Mouse (Mus musculus): ENCODE measurements around the gene Ugt1a6b. TPM values are rescaled to one million over a fixed set of nuclear protein-coding genes. Genes with fewer than 3 reads are reported as not detected.
"Not testable (repeated sequence)": the region's sequence is repeated elsewhere in the genome, so short reads cannot be mapped to it uniquely, and the experiment has no call there.

The Ugt1a6b gene
- polyA plus RNA-seq (2016; fragmentation: Nextera tagmentation; extraction: Ambion mirVana), result not detected in 2 replicates

DNA sequence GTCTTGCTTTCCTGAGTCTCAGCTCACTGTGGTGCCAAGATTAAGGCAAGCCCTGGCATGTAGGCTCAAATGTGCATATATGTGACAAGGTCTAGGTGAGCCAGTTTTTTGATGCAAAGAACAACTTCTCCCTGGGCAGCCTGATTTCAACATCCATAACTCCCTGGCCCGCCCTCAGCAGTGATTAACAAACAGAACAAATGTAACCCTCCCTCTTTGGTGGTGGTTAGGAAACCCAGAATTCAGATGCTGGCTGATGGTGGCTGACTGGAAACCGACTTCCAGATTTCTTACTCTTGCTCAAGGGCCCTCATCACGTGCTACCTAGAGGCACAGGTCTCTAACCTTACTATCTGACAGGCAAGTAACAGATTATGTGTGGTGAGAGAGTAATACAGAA, at the start of gene Ugt1a6b:
TSS of gene Ugt1a6b (plus strand) at position 234 of the 400 bp plus-strand sequence.
- H3K9me3 ChIP-seq; ATAC-seq (ENCODE audit: low FRiP score, low read depth); H3K4me3 ChIP-seq; H3K27me3 ChIP-seq; H3K4me1 ChIP-seq; H3K4me2 ChIP-seq (replicated peaks); H3K27ac ChIP-seq (replicated peaks); H3K9ac ChIP-seq (replicated peaks); H3K36me3 ChIP-seq: not testable (repeated sequence)
- 73% methylated on average over 3 of the region's 3 CpGs for WGBS

DNA sequence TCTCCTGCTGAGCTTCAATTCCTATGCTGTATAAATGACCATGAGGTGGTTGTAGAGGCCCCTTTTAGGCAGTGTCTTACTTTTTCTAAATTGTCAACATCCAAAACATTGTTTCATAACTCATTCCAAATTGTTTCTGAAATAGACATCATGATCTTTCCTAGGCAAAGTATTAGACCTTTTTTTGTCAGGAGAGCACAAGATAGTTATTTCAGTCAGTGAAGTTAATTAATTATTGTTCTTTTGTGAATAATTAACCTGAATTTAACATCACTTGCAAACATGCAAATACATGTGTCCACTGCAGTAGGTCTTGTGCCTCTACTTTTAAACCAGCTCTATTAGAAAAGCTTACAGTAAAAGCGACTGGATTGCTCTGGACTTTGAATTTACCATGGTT, 48.0 kb upstream of the Ugt1a6b start, which contains the start of gene Ugt1a10:
TSS of gene Ugt1a10 (plus strand) at position 301 of the 400 bp plus-strand sequence.
- H3K9me3 ChIP-seq, result no peaks in the 10 kb centered on the region
- no peak within 1 kb of the TSS for H3K27ac ChIP-seq (replicated peaks)
- no peak within 1 kb of the TSS for H3K9ac ChIP-seq (replicated peaks)
- H3K27me3 ChIP-seq, result no peaks in the 10 kb centered on the region
- no peak for ATAC-seq (ENCODE audit: low FRiP score, low read depth)
- H3K4me3 ChIP-seq, result no peak within 1 kb of the TSS
- WGBS, result 96% methylated on average over 1 of the region's 1 CpGs
- no peak within 1 kb of the TSS for H3K4me2 ChIP-seq (replicated peaks)
- no peaks in the 10 kb centered on the region for H3K36me3 ChIP-seq
- no peaks in the 10 kb centered on the region for H3K4me1 ChIP-seq

DNA sequence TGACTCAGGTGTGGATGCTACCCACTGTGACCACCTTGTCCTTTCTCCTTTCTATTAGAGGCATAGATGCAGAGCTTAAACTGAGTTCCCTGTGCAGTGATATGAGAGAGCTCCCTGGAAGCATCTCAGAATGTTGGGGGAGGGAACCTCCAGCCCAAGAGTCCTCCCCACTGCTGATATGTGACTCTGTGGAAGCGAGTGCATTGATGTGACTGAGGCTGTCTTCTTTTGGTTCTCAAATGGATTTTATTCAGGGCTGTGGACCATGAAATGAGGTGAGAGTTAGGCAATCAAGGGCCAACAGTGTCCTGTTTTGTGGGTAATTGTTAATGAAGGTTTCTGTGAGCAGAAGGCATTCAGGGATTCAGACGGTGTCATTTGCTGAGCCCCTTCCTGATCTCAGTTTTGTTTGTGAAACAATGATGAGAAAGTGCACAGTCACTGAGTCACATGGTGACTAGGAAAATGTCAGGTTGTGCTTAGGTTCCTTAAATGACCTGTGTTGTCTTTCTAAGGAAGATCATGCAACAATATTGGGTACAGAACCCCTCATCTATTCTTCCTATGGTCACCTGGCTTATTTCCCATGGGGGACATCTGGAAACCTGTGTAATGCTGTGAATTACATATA, 36.5 kb upstream of the Ugt1a6b start:
- not testable (repeated sequence) for ATAC-seq (ENCODE audit: low FRiP score, low read depth); H3K27me3 ChIP-seq; H3K9me3 ChIP-seq; H3K4me2 ChIP-seq (replicated peaks); H3K4me1 ChIP-seq; H3K27ac ChIP-seq (replicated peaks); H3K36me3 ChIP-seq; H3K4me3 ChIP-seq; H3K9ac ChIP-seq (replicated peaks)
- WGBS, result 47% methylated on average over 1 of the region's 2 CpGs

DNA sequence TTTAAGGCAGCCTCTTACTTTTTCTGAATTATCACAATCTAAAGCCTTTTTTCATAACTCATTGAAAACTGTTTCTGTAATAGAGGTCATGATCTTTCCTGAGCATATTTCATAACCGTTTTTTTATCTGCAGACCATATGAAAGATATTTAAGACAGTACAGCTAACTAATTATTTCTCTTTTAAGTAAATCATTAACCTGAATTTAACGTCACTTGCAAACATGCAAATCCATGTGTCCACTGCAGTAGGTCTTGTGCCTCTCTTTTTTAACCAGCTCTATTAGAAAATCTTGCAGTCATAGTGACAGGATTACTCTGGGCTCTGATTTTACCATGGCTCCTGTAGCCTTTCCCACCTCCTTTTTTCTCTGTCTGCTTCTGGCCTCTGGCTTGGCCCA, 32.6 kb upstream of the Ugt1a6b start, which contains the start of gene Ugt1a9:
TSS of gene Ugt1a9 (plus strand) at position 306 of the 400 bp plus-strand sequence.
- H3K4me1 ChIP-seq, result no peaks in the 10 kb centered on the region
- WGBS, result 87% methylated on average over 2 of the region's 2 CpGs
- H3K9ac ChIP-seq (replicated peaks), result no peak within 1 kb of the TSS
- no peaks in the 10 kb centered on the region for H3K27me3 ChIP-seq
- no peaks in the 10 kb centered on the region for H3K36me3 ChIP-seq
- no peaks in the 10 kb centered on the region for H3K9me3 ChIP-seq
- H3K4me2 ChIP-seq (replicated peaks), result no peak within 1 kb of the TSS
- no peak for ATAC-seq (ENCODE audit: low FRiP score, low read depth)
- no peak within 1 kb of the TSS for H3K4me3 ChIP-seq
- H3K27ac ChIP-seq (replicated peaks), result no peak within 1 kb of the TSS

DNA sequence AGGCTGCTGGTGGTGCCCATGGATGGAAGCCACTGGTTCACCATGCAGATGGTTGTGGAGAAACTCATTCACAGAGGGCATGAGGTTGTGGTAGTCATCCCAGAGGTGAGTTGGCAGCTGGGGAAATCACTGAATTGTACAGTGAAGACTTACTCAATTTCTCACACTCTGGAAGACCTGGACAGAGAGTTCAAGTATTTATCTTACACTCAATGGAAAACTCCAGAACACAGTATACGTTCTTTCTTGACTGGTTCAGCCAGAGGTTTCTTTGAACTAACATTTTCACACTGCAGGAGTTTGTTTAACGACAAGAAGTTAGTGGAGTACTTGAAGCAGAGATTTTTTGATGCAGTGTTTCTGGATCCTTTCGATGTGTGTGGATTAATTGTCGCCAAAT, 32.1 kb upstream of the Ugt1a6b start:
- Histone ChIP-seq H3K4me3 (no peak overlapping the region), H3K27me3 (no peaks in the 10 kb centered on the region), H3K27ac (replicated peaks) (no peak overlapping the region), H3K9me3 (no peaks in the 10 kb centered on the region), H3K9ac (replicated peaks) (no peak overlapping the region), H3K4me1 (no peaks in the 10 kb centered on the region), H3K36me3 (no peaks in the 10 kb centered on the region), H3K4me2 (replicated peaks) (no peak overlapping the region)
- no peak for ATAC-seq (ENCODE audit: low FRiP score, low read depth)
- 86% methylated on average over 4 of the region's 4 CpGs for WGBS

DNA sequence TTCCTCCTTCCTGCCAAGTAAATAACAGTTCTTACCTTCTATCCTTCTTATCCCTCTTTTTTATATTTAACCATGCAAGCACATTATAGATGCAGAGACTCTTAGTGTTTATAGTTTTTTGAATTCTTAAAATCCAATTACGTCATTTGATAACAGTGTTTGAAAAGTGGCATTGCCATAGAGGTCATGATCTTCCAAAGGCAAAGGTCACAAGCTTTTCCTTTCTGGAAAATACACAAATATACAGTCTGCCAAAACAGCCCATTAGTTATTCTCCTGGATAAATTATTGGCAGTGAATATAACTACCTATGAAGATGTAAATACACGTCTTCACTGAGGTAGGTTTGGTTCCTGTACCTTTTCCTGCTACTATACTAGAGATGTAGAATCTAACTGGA, 28.6 kb upstream of the Ugt1a6b start:
- H3K27me3 ChIP-seq, result no peaks in the 10 kb centered on the region
- 91% methylated on average over 2 of the region's 2 CpGs for WGBS
- H3K9me3 ChIP-seq, result no peaks in the 10 kb centered on the region

DNA sequence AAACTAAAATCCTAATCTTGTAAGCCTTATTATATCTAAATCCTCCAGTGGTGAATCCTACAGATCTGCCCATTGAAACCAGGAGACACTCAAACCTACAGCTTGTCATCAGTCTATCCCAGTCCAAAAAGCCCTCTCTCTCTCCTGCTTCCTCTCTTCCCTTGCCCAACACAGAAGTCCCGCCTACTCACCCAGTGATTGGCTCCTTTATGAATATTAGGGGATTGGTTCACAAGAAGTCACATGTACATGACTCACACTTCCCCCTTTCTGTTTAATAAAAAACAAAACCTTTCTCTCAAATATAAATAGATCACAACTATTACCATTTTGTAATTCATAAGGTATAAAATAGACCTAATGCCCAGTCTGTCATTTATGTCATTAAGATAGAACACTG, 25.9 kb upstream of the Ugt1a6b start:
- Histone ChIP-seq H3K36me3 (no peaks in the 10 kb centered on the region), H3K4me3 (no peak overlapping the region), H3K27ac (replicated peaks) (no peak overlapping the region), H3K4me1 (no peaks in the 10 kb centered on the region), H3K27me3 (no peaks in the 10 kb centered on the region), H3K4me2 (replicated peaks) (no peak overlapping the region), H3K9me3 (no peaks in the 10 kb centered on the region), H3K9ac (replicated peaks) (no peak overlapping the region)
- 85% methylated on average over 1 of the region's 1 CpGs for WGBS
- ATAC-seq (ENCODE audit: low FRiP score, low read depth), result no peak

More for the DNA sequence above, 28.6 kb upstream of the Ugt1a6b start:
- no peaks in the 10 kb centered on the region for H3K36me3 ChIP-seq
- no peak overlapping the region for H3K27ac ChIP-seq (replicated peaks)
- no peak overlapping the region for H3K9ac ChIP-seq (replicated peaks)
- no peaks in the 10 kb centered on the region for H3K4me1 ChIP-seq
- H3K4me2 ChIP-seq (replicated peaks), result no peak overlapping the region
- H3K4me3 ChIP-seq, result no peak overlapping the region
- no peak for ATAC-seq (ENCODE audit: low FRiP score, low read depth)

DNA sequence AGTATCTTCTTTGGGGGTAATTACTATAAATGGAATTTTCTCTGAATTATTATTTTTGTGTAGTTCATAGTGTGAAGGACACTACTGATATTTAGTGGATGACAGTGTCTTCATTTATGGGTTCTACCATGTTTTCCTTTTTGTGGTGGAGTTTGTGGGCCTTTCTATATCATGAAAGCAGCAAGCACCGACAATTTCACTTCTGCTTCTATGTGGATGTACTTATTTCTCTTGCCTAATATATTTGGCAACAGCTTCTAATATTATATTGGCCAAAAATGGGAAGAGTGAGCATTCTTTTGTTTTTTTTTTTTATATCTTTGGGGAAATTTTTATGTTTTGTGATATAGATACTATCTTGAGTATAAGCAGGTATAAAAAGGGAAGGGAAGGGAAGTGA, 21.4 kb upstream of the Ugt1a6b start:
- no peak for ATAC-seq (ENCODE audit: low FRiP score, low read depth)
- Histone ChIP-seq H3K27me3 (no peaks in the 10 kb centered on the region), H3K4me1 (no peaks in the 10 kb centered on the region), H3K4me2 (replicated peaks) (no peak overlapping the region), H3K4me3 (no peak overlapping the region), H3K9ac (replicated peaks) (no peak overlapping the region), H3K9me3 (no peaks in the 10 kb centered on the region), H3K27ac (replicated peaks) (no peak overlapping the region), H3K36me3 (no peaks in the 10 kb centered on the region)
- 94% methylated on average over 1 of the region's 1 CpGs for WGBS

DNA sequence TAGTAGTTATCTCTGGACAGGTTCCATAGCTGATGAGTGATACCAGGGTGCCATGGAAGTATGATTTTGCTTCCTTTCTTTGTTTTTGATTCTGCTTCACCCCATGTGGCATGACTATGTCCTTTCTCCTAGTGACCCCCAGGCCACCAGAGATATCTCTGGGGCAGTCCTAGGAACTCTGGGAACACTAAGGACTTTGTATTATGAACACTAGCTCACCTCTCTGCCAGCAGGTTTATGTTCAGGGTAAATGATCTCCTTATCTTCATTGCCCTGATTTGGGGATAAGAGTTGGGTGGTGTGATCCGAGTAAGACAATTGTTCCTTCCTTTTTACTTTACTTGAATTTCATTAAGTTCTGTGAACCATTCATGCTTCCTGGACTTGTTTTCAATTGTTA, 16.9 kb upstream of the Ugt1a6b start:
- no peak overlapping the region for H3K27ac ChIP-seq (replicated peaks)
- no peaks in the 10 kb centered on the region for H3K36me3 ChIP-seq
- H3K9ac ChIP-seq (replicated peaks), result no peak overlapping the region
- H3K9me3 ChIP-seq, result no peaks in the 10 kb centered on the region
- no peaks in the 10 kb centered on the region for H3K4me1 ChIP-seq
- 71% methylated on average over 1 of the region's 1 CpGs for WGBS
- no peaks in the 10 kb centered on the region for H3K27me3 ChIP-seq
- ATAC-seq (ENCODE audit: low FRiP score, low read depth), result no peak
- H3K4me3 ChIP-seq, result no peak overlapping the region
- no peak overlapping the region for H3K4me2 ChIP-seq (replicated peaks)

DNA sequence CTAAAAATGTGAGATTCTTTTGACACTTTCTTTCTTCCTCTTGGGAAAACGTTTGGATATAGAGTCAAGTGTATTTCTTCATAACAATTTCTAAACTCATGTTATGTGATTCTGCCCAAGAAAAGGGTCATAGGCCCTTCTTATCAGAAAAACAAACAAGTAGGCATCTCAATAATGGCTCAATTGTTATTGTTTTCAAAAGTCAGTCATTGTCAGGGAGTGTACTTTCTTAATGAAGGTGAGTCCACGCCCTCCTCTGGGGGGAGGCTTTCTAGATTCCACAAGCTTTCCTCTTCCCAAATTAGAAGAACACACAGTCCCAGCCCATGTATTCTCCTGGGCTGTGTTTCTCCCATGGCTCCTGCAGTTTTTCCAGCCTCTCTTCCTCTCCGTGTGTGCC, 15.5 kb upstream of the Ugt1a6b start, which contains the start of gene Ugt1a8:
TSS of gene Ugt1a8 (plus strand) at position 301 of the 400 bp plus-strand sequence.
- Histone ChIP-seq H3K4me1 (no peaks in the 10 kb centered on the region), H3K4me2 (replicated peaks) (no peak within 1 kb of the TSS), H3K9ac (replicated peaks) (no peak within 1 kb of the TSS), H3K9me3 (no peaks in the 10 kb centered on the region), H3K4me3 (no peak within 1 kb of the TSS), H3K27me3 (no peaks in the 10 kb centered on the region), H3K27ac (replicated peaks) (no peak within 1 kb of the TSS), H3K36me3 (no peaks in the 10 kb centered on the region)
- WGBS, result 86% methylated on average over 3 of the region's 3 CpGs
- no peak for ATAC-seq (ENCODE audit: low FRiP score, low read depth)

DNA sequence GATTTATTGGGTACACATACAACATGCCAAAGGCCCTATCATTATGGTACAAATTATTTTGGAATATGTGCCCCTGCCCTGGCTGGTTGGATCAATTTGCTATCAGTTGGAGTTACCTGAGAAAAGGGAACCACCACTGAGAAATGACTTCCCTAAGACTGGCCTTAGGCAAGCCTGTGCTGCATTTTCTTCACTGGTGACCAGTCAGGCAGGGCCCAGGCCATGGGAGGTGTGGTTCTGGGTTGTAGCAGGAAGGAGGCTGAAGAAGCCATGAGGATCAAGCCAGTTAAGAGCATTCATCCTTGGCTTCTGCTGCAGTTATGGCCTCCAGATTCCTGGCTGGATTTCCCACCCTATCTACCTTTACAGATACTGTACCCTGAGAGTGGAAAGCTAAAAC, 10.7 kb upstream of the Ugt1a6b start:
- Histone ChIP-seq H3K27me3 (no peaks in the 10 kb centered on the region), H3K4me3 (no peak overlapping the region), H3K4me1 (no peaks in the 10 kb centered on the region), H3K9ac (replicated peaks) (no peak overlapping the region), H3K36me3 (no peaks in the 10 kb centered on the region), H3K27ac (replicated peaks) (no peak overlapping the region), H3K9me3 (no peaks in the 10 kb centered on the region), H3K4me2 (replicated peaks) (no peak overlapping the region)
- ATAC-seq (ENCODE audit: low FRiP score, low read depth), result no peak

DNA sequence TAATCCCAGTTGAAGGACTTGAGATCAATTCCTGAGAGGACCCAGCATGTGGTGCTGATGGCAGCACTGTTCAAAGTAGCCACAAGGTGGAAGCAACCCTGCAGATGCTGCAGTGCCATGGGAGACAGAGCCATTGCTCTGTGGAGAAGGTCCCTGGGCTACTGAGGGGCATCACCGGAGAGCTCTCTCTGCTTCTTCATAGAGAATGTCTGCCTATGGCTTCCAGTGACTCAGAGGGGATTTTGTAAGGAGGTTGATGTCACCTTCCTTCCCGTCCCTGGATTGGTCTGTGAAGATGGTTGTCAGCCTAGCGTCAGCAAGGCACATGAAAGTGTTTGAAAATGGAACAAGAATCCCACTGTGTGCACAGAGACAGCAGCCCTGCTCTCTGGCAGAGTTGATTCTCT, 8.8 kb upstream of the Ugt1a6b start:
- H3K27ac ChIP-seq (replicated peaks); ATAC-seq (ENCODE audit: low FRiP score, low read depth): not testable (repeated sequence)
- WGBS, result 82% methylated on average over 3 of the region's 3 CpGs

DNA sequence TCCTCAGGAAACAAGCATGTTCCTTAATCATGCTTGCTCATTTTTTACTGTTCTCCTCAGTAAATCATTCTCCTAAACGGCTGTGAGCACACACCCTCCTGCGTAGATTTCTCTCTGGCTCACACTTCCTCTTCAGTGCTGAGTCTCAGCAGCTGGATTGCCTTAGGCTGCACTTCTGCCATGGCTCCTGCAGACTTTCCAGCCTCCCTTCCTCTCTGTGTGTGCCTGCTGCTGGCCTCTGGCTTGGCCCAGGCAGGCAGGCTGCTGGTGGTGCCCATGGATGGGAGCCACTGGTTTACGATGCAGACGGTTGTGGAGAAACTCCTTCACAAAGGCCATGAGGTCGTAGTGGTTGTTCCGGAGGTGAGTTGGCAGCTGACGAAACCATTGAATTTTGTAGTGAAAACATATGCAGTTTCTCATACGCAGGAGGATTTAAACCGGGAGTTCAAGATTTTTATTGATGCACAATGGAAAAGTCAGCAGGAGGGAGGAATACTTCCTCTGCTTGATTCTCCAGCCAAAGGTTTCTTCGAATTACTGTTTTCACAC, 8.0 kb upstream of the Ugt1a6b start, which contains the start of gene Ugt1a7c:
TSS of gene Ugt1a7c (plus strand) at position 122 of the 552 bp plus-strand sequence.
- Histone ChIP-seq H3K9ac (replicated peaks) (no peak within 1 kb of the TSS; the same call in 1 of the 2 replicates), H3K27me3 (no peaks in the 10 kb centered on the region), H3K27ac (replicated peaks) (no peak within 1 kb of the TSS), H3K4me1 (no peaks in the 10 kb centered on the region), H3K4me2 (replicated peaks) (no peak within 1 kb of the TSS), H3K36me3 (no peaks in the 10 kb centered on the region), H3K4me3 (no peak within 1 kb of the TSS), H3K9me3 (no peaks in the 10 kb centered on the region)
- ATAC-seq (ENCODE audit: low FRiP score, low read depth), result no peak
- 73% methylated on average over 10 of the region's 10 CpGs for WGBS

More for the DNA sequence above, 8.8 kb upstream of the Ugt1a6b start:
- not testable (repeated sequence) for H3K4me3 ChIP-seq; H3K27me3 ChIP-seq; H3K36me3 ChIP-seq; H3K4me2 ChIP-seq (replicated peaks); H3K9me3 ChIP-seq; H3K9ac ChIP-seq (replicated peaks); H3K4me1 ChIP-seq
